Mouse (Mus musculus) heart, postnatal 10 days (tissue): ENCODE results near the gene Rln3. TPM values are rescaled to one million over a fixed set of nuclear protein-coding genes. Genes with fewer than 3 reads are reported as not detected.
A peak's percentile ranks its signal among the peaks of the same experiment; 100 is the strongest.

Source experiments
- DNase-seq, 2 experiments: peaks; one replicate each; pipeline ENCODE4 v3.0.0; 2021
- intact Hi-C: fragments of 180-260 bp; cut with DNase I; formaldehyde crosslinking; loops from one replicate; pipeline ENCODE4 v1.15.1; 2025
- total RNA-seq, 2 experiments: library from RNA; stranded (reverse); gene quantifications; 2 replicates each; pipeline ENCODE4 v1.2.3; 2021

Rln3 gene
- not detected for total RNA-seq

GRCm38 (mm10) chr8:84044900-84045299 lies at the start of gene Rln3:
Gene Rln3, minus strand, starts transcription at chr8:84045000.
- DNase-seq, result no peak
- intact Hi-C loops, result loop anchor here (5.0 kb wide), 1 partner anchor 312 kb away; no protein-coding TSS in a partner anchor

GRCm38 (mm10) chr8:84090585-84090984 lies 45.8 kb upstream of the Rln3 start:
- DNase-seq, result peak; percentile 56 to 68
- intact Hi-C loops, result loop anchor here (5.0 kb wide), 1 partner anchor 53 kb away; no protein-coding TSS in a partner anchor

- DNase-seq, result no peak
These were observed 44.5 kb upstream of the Rln3 start for GRCm38 (mm10) chr8:84089277-84089676.

GRCm38 (mm10) chr8:84087821-84088220 lies 43.0 kb upstream of the Rln3 start:
- no peak for DNase-seq
- intact Hi-C loops, result no loop called here

More at GRCm38 (mm10) chr8:84089277-84089676, 44.5 kb upstream of the Rln3 start:
- intact Hi-C loops, result no loop called here

- intact Hi-C loops, result no loop called here
These were observed 42.4 kb upstream of the Rln3 start for GRCm38 (mm10) chr8:84087156-84087555.

GRCm38 (mm10) chr8:84084341-84085115 lies 39.7 kb upstream of the Rln3 start:
- intact Hi-C loops, result no loop called here
- DNase-seq, result no peak

More at GRCm38 (mm10) chr8:84087156-84087555, 42.4 kb upstream of the Rln3 start:
- no peak for DNase-seq

- intact Hi-C loops, result no loop called here
These were observed 39.0 kb upstream of the Rln3 start for GRCm38 (mm10) chr8:84083829-84084241.

GRCm38 (mm10) chr8:84079206-84079605 lies 34.4 kb upstream of the Rln3 start:
- intact Hi-C loops, result no loop called here
- no peak for DNase-seq

More at GRCm38 (mm10) chr8:84083829-84084241, 39.0 kb upstream of the Rln3 start:
- DNase-seq, result peak in 1 of 2 experiments; percentile 54

- intact Hi-C loops, result no loop called here
- no peak for DNase-seq
These were observed 32.0 kb upstream of the Rln3 start for GRCm38 (mm10) chr8:84076849-84077248.

- DNase-seq, result peak in 1 of 2 experiments; percentile 38
- intact Hi-C loops, result no loop called here
These were observed 31.6 kb upstream of the Rln3 start for GRCm38 (mm10) chr8:84076412-84076811.

GRCm38 (mm10) chr8:84073230-84073976 lies 28.6 kb upstream of the Rln3 start:
- no peak for DNase-seq
- intact Hi-C loops, result no loop called here

- intact Hi-C loops, result no loop called here
These were observed 27.5 kb upstream of the Rln3 start for GRCm38 (mm10) chr8:84072321-84072720.

GRCm38 (mm10) chr8:84071921-84072320 lies 27.1 kb upstream of the Rln3 start:
- intact Hi-C loops, result no loop called here
- peak; percentile 37 to 47 for DNase-seq

More at GRCm38 (mm10) chr8:84072321-84072720, 27.5 kb upstream of the Rln3 start:
- DNase-seq, result no peak

GRCm38 (mm10) chr8:84070667-84071066 lies 25.9 kb upstream of the Rln3 start:
- intact Hi-C loops, result no loop called here
- DNase-seq, result peak; percentile 63 to 66

GRCm38 (mm10) chr8:84070241-84070640 lies 25.4 kb upstream of the Rln3 start:
- intact Hi-C loops, result no loop called here
- DNase-seq, result no peak

GRCm38 (mm10) chr8:84069750-84070149 lies 24.9 kb upstream of the Rln3 start:
- no peak for DNase-seq
- intact Hi-C loops, result loop anchor here (5.0 kb wide), 1 partner anchor 62 kb away; no protein-coding TSS in a partner anchor

GRCm38 (mm10) chr8:84069169-84069568 lies 24.4 kb upstream of the Rln3 start:
- intact Hi-C loops, result loop anchor here (5.0 kb wide), 1 partner anchor 62 kb away; no protein-coding TSS in a partner anchor
- DNase-seq, result no peak

GRCm38 (mm10) chr8:84068316-84069035 lies 23.7 kb upstream of the Rln3 start:
- DNase-seq, result peak in 1 of 2 experiments; percentile 18
- intact Hi-C loops, result loop anchor here (5.0 kb wide), 1 partner anchor 61 kb away; no protein-coding TSS in a partner anchor

GRCm38 (mm10) chr8:84067911-84068310 lies 23.1 kb upstream of the Rln3 start:
- no peak for DNase-seq
- intact Hi-C loops, result loop anchor here (5.0 kb wide), 1 partner anchor 61 kb away; no protein-coding TSS in a partner anchor

GRCm38 (mm10) chr8:84067047-84067573 lies 22.3 kb upstream of the Rln3 start:
- intact Hi-C loops, result loop anchor here (5.0 kb wide), 1 partner anchor 60 kb away; no protein-coding TSS in a partner anchor
- DNase-seq, result peak; percentile 97 to 98
